Mouse (Mus musculus) liver, embryonic 13.5 days (tissue): ENCODE data around the gene Vldlr. TPM values are rescaled to one million over a fixed set of nuclear protein-coding genes. Genes with fewer than 3 reads are reported as not detected.

ENCODE experiments used
- ATAC-seq: fragments of 200-750 bp; cut with Nextera tagmentation; 2 replicates; pipeline ENCODE4 v1.8.0; 2017; ENCODE audit warnings: low read depth, mild to moderate bottlenecking, moderate number of reproducible peaks, moderate library complexity
- DNase-seq: peaks from one replicate; pipeline ENCODE4 v3.0.0; 2022
- H3K27ac ChIP-seq: fragments of 300-500 bp; sonication (generic); 2 replicates; pipeline ENCODE4 v1.5.1; 2015; ENCODE audit warnings: moderate library complexity, mild to moderate bottlenecking, inconsistent platforms
- H3K27me3 ChIP-seq: fragments of 300-500 bp; sonication (generic); 2 replicates; pipeline ENCODE4 v1.6.1; 2015; ENCODE audit warnings: mild to moderate bottlenecking, inconsistent platforms
- H3K36me3 ChIP-seq: fragments of 300-500 bp; sonication (generic); 2 replicates; pipeline ENCODE4 v1.6.1; 2015; ENCODE audit warnings: mild to moderate bottlenecking, inconsistent platforms
- H3K4me1 ChIP-seq: fragments of 300-500 bp; sonication (generic); replicated peaks from 2 replicates; pipeline ENCODE4 v1.6.1; 2015; ENCODE audit warnings: inconsistent platforms
- H3K4me2 ChIP-seq: fragments of 300-500 bp; sonication (generic); 2 replicates; pipeline ENCODE4 v1.6.1; 2015; ENCODE audit warnings: inconsistent platforms, mild to moderate bottlenecking, moderate library complexity
- H3K4me3 ChIP-seq: fragments of 300-500 bp; sonication (generic); replicated peaks from 2 replicates; pipeline ENCODE4 v1.5.1; 2015; ENCODE audit warnings: mild to moderate bottlenecking, inconsistent platforms
- H3K9ac ChIP-seq: fragments of 300-500 bp; sonication (generic); 2 replicates; pipeline ENCODE4 v1.6.1; 2015; ENCODE audit warnings: mild to moderate bottlenecking, inconsistent platforms
- H3K9me3 ChIP-seq: fragments of 300-500 bp; sonication (generic); replicated peaks from 2 replicates; pipeline ENCODE4 v1.6.1; 2016; ENCODE audit warnings: inconsistent platforms
- WGBS: fragments of 180-500 bp; shearing (Covaris S2); methylation state at CpG from one replicate; pipeline ENCODE4 v1.1.7; 2015; ENCODE audit not compliant: insufficient replicate concordance; 5-methylcytosine and 5-hydroxymethylcytosine counted together
- polyA plus RNA-seq: library from polyadenylated mRNA; unstranded; fragments of >200 nt; fragmentation: Nextera tagmentation; extraction: Ambion mirVana; gene quantifications from 2 replicates; pipeline ENCODE4 v1.2.1, GENCODE M21; 2015

Gene Vldlr
- polyA plus RNA-seq, 1 experiment from 2014 or later = 1.8 TPM

GRCm38 (mm10) chr19:27239913-27240312 lies 23.6 kb downstream of the Vldlr start:
- no peak overlapping the region for H3K4me3 ChIP-seq
- H3K36me3 ChIP-seq = no peaks in the 10 kb centered on the region
- DNase-seq = no peak
- H3K9me3 ChIP-seq = no peaks in the 10 kb centered on the region
- H3K4me1 ChIP-seq = no peaks in the 10 kb centered on the region
- ATAC-seq = no peak
- WGBS = 64% methylated on average over 4 of the region's 4 CpGs
- H3K9ac ChIP-seq = no peak overlapping the region
- no peaks in the 10 kb centered on the region for H3K27me3 ChIP-seq
- no peak overlapping the region for H3K27ac ChIP-seq
- no peak overlapping the region for H3K4me2 ChIP-seq

DNA sequence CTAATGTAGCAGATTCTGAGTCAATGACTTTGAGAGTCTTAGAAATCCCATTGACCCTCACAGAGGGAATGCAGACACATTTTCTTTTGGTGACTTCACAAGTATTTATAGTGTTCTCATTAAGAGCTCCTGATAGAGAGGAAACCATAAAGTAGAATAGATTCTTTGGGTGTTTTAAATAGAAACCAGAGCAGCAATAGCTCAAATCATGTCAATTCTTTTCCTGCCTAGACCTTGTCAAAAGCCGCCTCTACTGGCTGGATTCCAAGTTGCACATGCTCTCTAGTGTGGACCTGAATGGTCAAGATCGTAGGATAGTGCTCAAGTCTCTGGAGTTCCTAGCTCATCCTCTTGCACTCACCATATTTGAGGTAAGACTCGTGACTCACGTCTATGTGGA lies 27.2 kb downstream of the Vldlr start:
- DNase-seq (no peak), ATAC-seq (no peak)
- Histone ChIP-seq H3K27me3 (no peaks in the 10 kb centered on the region), H3K9me3 (no peaks in the 10 kb centered on the region), H3K4me1 (no peaks in the 10 kb centered on the region), H3K4me3 (no peak overlapping the region), H3K4me2 (no peak overlapping the region), H3K27ac (no peak overlapping the region), H3K36me3 (no peaks in the 10 kb centered on the region), H3K9ac (no peak overlapping the region)
- WGBS = 60% methylated on average over 4 of the region's 4 CpGs

DNA sequence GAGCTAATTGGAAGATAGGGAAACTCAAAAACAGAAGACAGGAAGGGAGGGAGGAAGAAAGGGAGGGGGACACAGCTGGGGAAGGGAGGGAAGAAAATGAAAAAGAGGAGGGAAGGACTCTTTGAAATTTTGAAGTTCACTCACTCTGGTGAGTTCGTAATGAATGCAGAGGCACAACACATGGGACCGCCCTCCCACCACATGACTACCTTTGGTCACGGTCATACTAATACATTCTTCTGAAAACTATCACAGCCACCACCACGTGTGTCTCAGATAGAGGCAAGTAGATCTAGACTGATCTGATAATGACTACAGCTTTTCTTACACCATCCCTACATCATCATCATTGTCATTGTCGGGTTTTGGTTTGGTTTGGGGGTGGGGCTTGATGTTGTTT lies 38.5 kb downstream of the Vldlr start:
- 65% methylated on average over 5 of the region's 5 CpGs for WGBS
- H3K27ac ChIP-seq = no peak overlapping the region
- no peak overlapping the region for H3K4me3 ChIP-seq
- ATAC-seq = no peak
- H3K9me3 ChIP-seq = no peaks in the 10 kb centered on the region
- H3K4me1 ChIP-seq = no peaks in the 10 kb centered on the region
- no peak overlapping the region for H3K9ac ChIP-seq
- no peaks in the 10 kb centered on the region for H3K36me3 ChIP-seq
- no peaks in the 10 kb centered on the region for H3K27me3 ChIP-seq
- no peak overlapping the region for H3K4me2 ChIP-seq
- no peak for DNase-seq

GRCm38 (mm10) chr19:27255678-27256077 lies 39.4 kb downstream of the Vldlr start:
- H3K9ac ChIP-seq = no peak overlapping the region
- H3K27ac ChIP-seq = no peak overlapping the region
- no peaks in the 10 kb centered on the region for H3K36me3 ChIP-seq
- 44% methylated on average over 3 of the region's 3 CpGs for WGBS
- H3K4me3 ChIP-seq = no peak overlapping the region
- ATAC-seq = no peak
- H3K27me3 ChIP-seq = no peaks in the 10 kb centered on the region
- H3K4me2 ChIP-seq = no peak overlapping the region
- no peak for DNase-seq
- H3K4me1 ChIP-seq = no peaks in the 10 kb centered on the region
- no peaks in the 10 kb centered on the region for H3K9me3 ChIP-seq

- Histone ChIP-seq H3K9me3 (no peaks in the 10 kb centered on the region), H3K27ac (no peak overlapping the region), H3K27me3 (no peaks in the 10 kb centered on the region), H3K4me3 (no peak overlapping the region), H3K4me2 (no peak overlapping the region), H3K36me3 (no peaks in the 10 kb centered on the region), H3K9ac (no peak overlapping the region), H3K4me1 (no peaks in the 10 kb centered on the region)
- 66% methylated on average over 4 of the region's 4 CpGs for WGBS
- ATAC-seq (no peak), DNase-seq (no peak)
These were observed 43.8 kb downstream of the Vldlr start for GRCm38 (mm10) chr19:27260102-27260501.

GRCm38 (mm10) chr19:27260621-27261278 lies 44.5 kb downstream of the Vldlr start:
- H3K4me1 ChIP-seq = no peaks in the 10 kb centered on the region
- DNase-seq (no peak), ATAC-seq (no peak)
- H3K27me3 ChIP-seq = no peaks in the 10 kb centered on the region
- no peak overlapping the region for H3K4me3 ChIP-seq
- H3K9ac ChIP-seq = no peak overlapping the region
- H3K9me3 ChIP-seq = no peaks in the 10 kb centered on the region
- 66% methylated on average over 8 of the region's 8 CpGs for WGBS
- no peaks in the 10 kb centered on the region for H3K36me3 ChIP-seq
- H3K4me2 ChIP-seq = no peak overlapping the region
- H3K27ac ChIP-seq = no peak overlapping the region

DNA sequence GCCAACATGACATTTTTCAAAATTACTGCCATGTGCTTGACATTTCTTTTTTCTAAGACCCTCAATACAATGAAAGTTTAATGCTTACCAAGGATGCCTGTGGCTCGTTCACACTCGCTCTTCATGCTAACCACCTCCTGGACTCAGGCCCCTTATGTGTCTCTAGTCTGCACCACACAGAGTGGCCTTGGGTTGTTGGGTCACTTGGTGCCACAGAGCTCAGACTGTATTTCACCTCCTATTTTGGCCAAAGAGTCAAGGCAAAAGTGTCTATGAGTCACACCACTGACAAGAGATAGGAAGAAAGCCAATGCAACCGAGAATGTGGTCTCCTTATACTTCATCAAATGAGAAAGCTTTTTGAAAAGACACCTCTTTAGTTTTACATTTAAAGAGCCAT lies 45.9 kb downstream of the Vldlr start:
- DNase-seq = no peak
- Histone ChIP-seq H3K9me3 (no peaks in the 10 kb centered on the region), H3K36me3 (no peaks in the 10 kb centered on the region), H3K27ac (no peak overlapping the region), H3K4me1 (no peaks in the 10 kb centered on the region), H3K9ac (no peak overlapping the region), H3K27me3 (no peaks in the 10 kb centered on the region), H3K4me2 (no peak overlapping the region), H3K4me3 (no peak overlapping the region)
- 62% methylated on average over 3 of the region's 3 CpGs for WGBS
- ATAC-seq = no peak

GRCm38 (mm10) chr19:27273385-27273784 lies 57.1 kb downstream of the Vldlr start:
- Histone ChIP-seq H3K9me3 (no peaks in the 10 kb centered on the region), H3K4me2 (no peak overlapping the region), H3K36me3 (no peaks in the 10 kb centered on the region), H3K4me1 (no peaks in the 10 kb centered on the region), H3K27ac (no peak overlapping the region), H3K27me3 (no peaks in the 10 kb centered on the region), H3K4me3 (no peak overlapping the region), H3K9ac (no peak overlapping the region)
- WGBS = 48% methylated on average over 2 of the region's 2 CpGs
- no peak for ATAC-seq
- no peak for DNase-seq

DNA sequence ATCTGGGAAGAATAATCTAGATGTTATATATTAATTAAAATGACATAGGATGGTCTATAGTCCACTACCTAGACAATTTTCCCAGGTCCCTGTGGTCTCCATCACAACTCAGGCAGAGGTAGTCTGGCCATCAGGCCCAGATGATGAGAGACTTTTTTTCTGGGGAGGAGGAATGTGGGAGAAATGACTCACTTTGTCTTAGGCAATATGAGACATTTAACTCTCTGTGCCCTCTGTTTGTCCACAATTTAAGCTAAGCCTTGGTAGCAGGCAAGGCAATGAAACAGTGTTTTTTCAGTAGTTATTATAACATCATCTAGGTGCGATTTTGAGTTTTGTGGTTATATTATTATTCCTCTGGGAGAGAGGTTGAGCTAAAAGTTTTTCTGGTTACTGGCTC lies 58.1 kb downstream of the Vldlr start:
- DNase-seq (no peak), ATAC-seq (no peak)
- Histone ChIP-seq H3K4me3 (no peak overlapping the region), H3K4me2 (no peak overlapping the region), H3K9ac (no peak overlapping the region), H3K36me3 (no peaks in the 10 kb centered on the region), H3K9me3 (no peaks in the 10 kb centered on the region), H3K4me1 (no peaks in the 10 kb centered on the region), H3K27ac (no peak overlapping the region), H3K27me3 (no peaks in the 10 kb centered on the region)
- WGBS = 41% methylated on average over 1 of the region's 1 CpGs

DNA sequence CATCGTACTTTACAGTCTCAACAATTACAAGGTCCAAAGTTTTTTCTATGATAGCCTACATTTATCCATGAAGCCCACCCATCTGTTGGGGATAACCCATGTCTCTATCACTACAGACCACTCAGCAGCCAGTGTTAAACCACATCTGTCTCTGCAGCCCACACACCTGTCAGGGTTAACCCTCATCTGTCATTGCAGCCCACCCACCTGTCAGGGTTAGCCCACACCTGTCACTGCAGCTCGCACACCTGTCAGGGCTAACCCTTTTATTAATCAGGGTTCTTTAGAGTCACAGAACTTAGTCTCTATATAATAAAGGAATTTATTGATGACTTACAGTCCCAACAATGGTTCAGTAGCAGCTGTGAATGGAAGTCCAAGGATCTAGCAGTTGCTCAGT lies 62.9 kb downstream of the Vldlr start:
- 75% methylated on average over 2 of the region's 2 CpGs for WGBS
- Histone ChIP-seq H3K27ac (no peak overlapping the region), H3K36me3 (no peaks in the 10 kb centered on the region), H3K4me1 (no peaks in the 10 kb centered on the region), H3K9me3 (no peaks in the 10 kb centered on the region), H3K4me3 (no peak overlapping the region), H3K4me2 (no peak overlapping the region), H3K9ac (no peak overlapping the region), H3K27me3 (no peaks in the 10 kb centered on the region)
- ATAC-seq (no peak), DNase-seq (no peak)
